Comparison of ENCODE assay signal across 8 mouse cellular contexts in genomic region chr9:76236626-76237025, GRCm38 (mm10). TPM values are rescaled to one million over a fixed set of nuclear protein-coding genes. Genes with fewer than 3 reads are reported as not detected.
A peak's percentile ranks its signal among the peaks of the same experiment; 100 is the strongest.
DNase-seq lines count a peak whose midpoint lies in the region; ATAC-seq and TF ChIP-seq lines count a peak whose summit lies in the region.

No protein-coding gene starts in this region.

- no peaks in the 10 kb centered on the region for H3K27me3 ChIP-seq in thymus, adult 2 months (ENCODE audit: control insufficient read depth, insufficient read depth, low read length)
- no peaks in the 10 kb centered on the region for H3K27me3 ChIP-seq in embryonic facial prominence, embryonic 11.5 days (ENCODE audit: control insufficient read depth, insufficient read depth, low read length)
- H3K27me3 ChIP-seq in intestine, postnatal 0 days (replicated peaks; ENCODE audit: control insufficient read depth, insufficient read depth, low read length) = no peaks in the 10 kb centered on the region
- H3K27me3 ChIP-seq in midbrain, embryonic 10.5 days (ENCODE audit: low read depth, poor library complexity, severe bottlenecking) = no peaks in the 10 kb centered on the region
- H3K27me3 ChIP-seq in spleen, adult 2 months (ENCODE audit: control insufficient read depth, insufficient read depth, low read length) = no peaks in the 10 kb centered on the region

- H3K9me3 ChIP-seq in embryonic facial prominence, embryonic 11.5 days (replicated peaks; ENCODE audit: control insufficient read depth, low read length) = no peaks in the 10 kb centered on the region
- H3K9me3 ChIP-seq in intestine, postnatal 0 days (ENCODE audit: control insufficient read depth) = no peaks in the 10 kb centered on the region
- no peaks in the 10 kb centered on the region for H3K9me3 ChIP-seq in midbrain, embryonic 10.5 days (replicated peaks)

- H3K4me2 ChIP-seq in embryonic facial prominence, embryonic 11.5 days (ENCODE audit: low read depth, low read length) = no peak overlapping the region; the same call in 1 of the 2 replicates
- peak overlapping the region; percentile 58 for H3K4me2 ChIP-seq in intestine, postnatal 0 days (replicated peaks; ENCODE audit: low read depth)

- TF ChIP-seq CTCF in thymus, adult 2 months (IDR thresholded peaks at IDR 0.05; ENCODE audit: borderline replicate concordance, control insufficient read depth, extremely low read depth, insufficient read depth, low read length, poor library complexity) = no peak
- peak; percentile 82 for TF ChIP-seq CTCF in intestine, postnatal 0 days (IDR thresholded peaks at IDR 0.05; ENCODE audit: low read depth)
- TF ChIP-seq CTCF in spleen, adult 2 months (IDR thresholded peaks at IDR 0.05; ENCODE audit: extremely low read depth, insufficient read depth, insufficient read length, insufficient replicate concordance) = peak; percentile 21; the same call in 1 of the 2 replicates

- under 1% methylated on average over 7 of the region's 7 CpGs for WGBS in thymus, adult 2 months
- WGBS in embryonic facial prominence, embryonic 11.5 days = 1% methylated on average over 7 of the region's 7 CpGs
- 2% methylated on average over 7 of the region's 7 CpGs for WGBS in intestine, postnatal 0 days
- WGBS in midbrain, embryonic 10.5 days = 3% methylated on average over 7 of the region's 7 CpGs
- 2% methylated on average over 7 of the region's 7 CpGs for WGBS in spleen, adult 2 months

- no peaks in the 10 kb centered on the region for H3K36me3 ChIP-seq in thymus, adult 2 months (ENCODE audit: control insufficient read depth, insufficient read depth, low read length)
- no peaks in the 10 kb centered on the region for H3K36me3 ChIP-seq in embryonic facial prominence, embryonic 11.5 days (replicated peaks; ENCODE audit: control insufficient read depth, insufficient read depth, low read depth, low read length)
- H3K36me3 ChIP-seq in intestine, postnatal 0 days (ENCODE audit: control insufficient read depth, insufficient read depth) = no peaks in the 10 kb centered on the region
- H3K36me3 ChIP-seq in midbrain, embryonic 10.5 days = no peaks in the 10 kb centered on the region
- H3K36me3 ChIP-seq in spleen, adult 2 months (ENCODE audit: control insufficient read depth, insufficient read depth, low read length) = no peaks in the 10 kb centered on the region

- TF ChIP-seq POLR2A in thymus, adult 2 months (IDR thresholded peaks at IDR 0.05; ENCODE audit: control insufficient read depth, extremely low read depth, insufficient read depth, low read length, poor library complexity) = no peak
- no peak for TF ChIP-seq POLR2A in spleen, adult 2 months (IDR thresholded peaks at IDR 0.05; ENCODE audit: low read depth, low read length)

- H3K4me3 ChIP-seq in thymus, adult 2 months (ENCODE audit: control insufficient read depth, insufficient read depth, low read length) = no peak overlapping the region
- H3K4me3 ChIP-seq in embryonic facial prominence, embryonic 11.5 days (ENCODE audit: low read depth, low read length) = peak overlapping the region; percentile 29
- peak overlapping the region; percentile 27 for H3K4me3 ChIP-seq in intestine, postnatal 0 days (ENCODE audit: low read depth, low read length)
- peak overlapping the region; percentile 53 for H3K4me3 ChIP-seq in midbrain, embryonic 10.5 days
- no peak overlapping the region for H3K4me3 ChIP-seq in spleen, adult 2 months (ENCODE audit: extremely low read depth, insufficient read depth, insufficient read length)

- no peak overlapping the region for H3K27ac ChIP-seq in thymus, adult 2 months (ENCODE audit: control insufficient read depth, insufficient read depth, low read length)
- no peak overlapping the region for H3K27ac ChIP-seq in embryonic facial prominence, embryonic 11.5 days (replicated peaks; ENCODE audit: low read depth, low read length)
- no peak overlapping the region for H3K27ac ChIP-seq in intestine, postnatal 0 days (ENCODE audit: low read depth, low read length)
- peak overlapping the region; percentile 82 for H3K27ac ChIP-seq in midbrain, embryonic 10.5 days (replicated peaks)
- no peak overlapping the region for H3K27ac ChIP-seq in spleen, adult 2 months (ENCODE audit: insufficient read depth, low read length)

- ATAC-seq in embryonic facial prominence, embryonic 11.5 days (replicated peaks; ENCODE audit: insufficient number of reproducible peaks, low FRiP score, low TSS enrichment, low read depth) = peak; percentile 72
- no peak for ATAC-seq in intestine, postnatal 0 days

- peak; percentile 24 for DNase-seq in thymus, adult 2 months
- no peak for DNase-seq in thymus, adult 18-20 months
- peak; percentile 91 for DNase-seq in embryonic facial prominence, embryonic 11.5 days (ENCODE audit: low spot score)
- peak; percentile 82 for DNase-seq in heart, adult 11 months
- DNase-seq in left cerebral cortex, postnatal 36 days (ENCODE audit: low spot score in 2 of 2) = peak; percentile 45 to 57
- DNase-seq in midbrain, embryonic 10.5 days (ENCODE audit: low spot score) = peak; percentile 59
- DNase-seq in spleen, adult 2 months (ENCODE audit: low read depth in 1 of 2, low spot score in 2 of 2) = peak; percentile 11 to 29

- no peak overlapping the region; the same call in 1 of the 2 replicates for H3K9ac ChIP-seq in embryonic facial prominence, embryonic 11.5 days (replicated peaks; ENCODE audit: low read length)
- H3K9ac ChIP-seq in intestine, postnatal 0 days (ENCODE audit: low read depth, low read length) = no peak overlapping the region

- intact Hi-C loops in left cerebral cortex, postnatal 36 days (cut with DNase I) = loop anchor here (2.0 to 10.0 kb wide), 2 partner anchors 112 to 474 kb away; no protein-coding TSS in a partner anchor

- H3K4me1 ChIP-seq in thymus, adult 2 months (replicated peaks; ENCODE audit: control insufficient read depth, insufficient read depth, low read length) = 0 out of 2 replicates have a peak, but pooled peaks cover 2% of the 10 kb centered on the region
- no peaks in the 10 kb centered on the region for H3K4me1 ChIP-seq in embryonic facial prominence, embryonic 11.5 days (ENCODE audit: control insufficient read depth, insufficient read depth, low read length)
- no peaks in the 10 kb centered on the region for H3K4me1 ChIP-seq in intestine, postnatal 0 days (replicated peaks; ENCODE audit: control insufficient read depth, insufficient read depth, low read length)
- peaks cover 19% of the 10 kb centered on the region for H3K4me1 ChIP-seq in midbrain, embryonic 10.5 days
- no peaks in the 10 kb centered on the region for H3K4me1 ChIP-seq in spleen, adult 2 months (ENCODE audit: control insufficient read depth, insufficient read depth, insufficient read length)

RNA-seq across cellular contexts. Expression of gene Gfral, which starts 23.2 kb away (rescaled TPM):
- polyA plus RNA-seq in thymus, adult 2 months (2012; rRNA removed) = not detected in 2 replicates
- not detected in 2 replicates for polyA plus RNA-seq in embryonic facial prominence, embryonic 11.5 days (2014; fragmentation: Nextera tagmentation; extraction: Ambion mirVana)
- polyA plus RNA-seq in intestine, postnatal 0 days (2015; fragmentation: Nextera tagmentation; extraction: Ambion mirVana) = not detected in 2 replicates
- not detected for total RNA-seq in left cerebral cortex, postnatal 36 days (2021)
- not detected in 2 replicates for polyA plus RNA-seq in midbrain, embryonic 10.5 days (2016; fragmentation: Nextera tagmentation; extraction: Ambion mirVana)
- polyA plus RNA-seq in spleen, adult 2 months (2012; rRNA removed) = not detected in 2 replicates

Comparison
In these comparisons a context has a peak if more than half of its experiments do, and no peak if none do; other contexts are left out.
1. DNase-seq: peak in thymus, adult 2 months (single experiment), embryonic facial prominence, embryonic 11.5 days (single experiment), heart, adult 11 months (single experiment), left cerebral cortex, postnatal 36 days (2 of 2), midbrain, embryonic 10.5 days (single experiment) and spleen, adult 2 months (2 of 2); none in thymus, adult 18-20 months (0 of 2).
2. H3K4me3 ChIP-seq: peak in embryonic facial prominence, embryonic 11.5 days (single experiment), intestine, postnatal 0 days (single experiment) and midbrain, embryonic 10.5 days (single experiment); none in thymus, adult 2 months (single experiment) and spleen, adult 2 months (single experiment).